Mouse (Mus musculus): ENCODE measurements around the gene Kcna10.

Kcna10 gene

GRCm38 (mm10) chr3:107241389-107242094 lies 58.7 kb downstream of the Kcna10 start:
- no peak for DNase-seq (ENCODE audit: low read depth, low spot score)
